Mouse (Mus musculus): ENCODE measurements around the gene Fam222a.

The Fam222a gene

GRCm38 (mm10) chr5:114653656-114654437, 86.0 kb downstream of the Fam222a start:
- no peak for DNase-seq (ENCODE audit: low spot score in 2 of 2)

- DNase-seq (ENCODE audit: low spot score in 2 of 2), result no peak
These were observed 87.9 kb downstream of the Fam222a start for GRCm38 (mm10) chr5:114655721-114656120.

GRCm38 (mm10) chr5:114656305-114656704, 88.5 kb downstream of the Fam222a start:
- DNase-seq (ENCODE audit: low spot score in 2 of 2), result no peak

GRCm38 (mm10) chr5:114657426-114657825, 89.6 kb downstream of the Fam222a start:
- no peak for DNase-seq (ENCODE audit: low spot score in 2 of 2)

GRCm38 (mm10) chr5:114658255-114658654, 90.4 kb downstream of the Fam222a start, which contains the start of gene Trpv4:
Trpv4 (minus strand) TSS chr5:114658421.
- DNase-seq (ENCODE audit: low spot score in 2 of 2), result no peak

GRCm38 (mm10) chr5:114661029-114661428, 93.2 kb downstream of the Fam222a start:
- no peak for DNase-seq (ENCODE audit: low spot score in 2 of 2)
